Mouse (Mus musculus): ENCODE data around the gene Leo1.

- TF ChIP-seq POLR2A (IDR thresholded peaks at IDR 0.05; ENCODE audit: insufficient read depth, low read depth, low read length) (no peak), EP300 (IDR thresholded peaks at IDR 0.05; ENCODE audit: insufficient read depth, low read depth, low read length) (no peak), CTCF (IDR thresholded peaks at IDR 0.05) (no peak)
Observed at GRCm38 (mm10) chr9:75511236-75511939, 70.1 kb downstream of the Leo1 start.

All from heart, adult 2 months (tissue).